Mouse (Mus musculus) liver, embryonic 14.5 days (tissue): ENCODE data around the gene Plin4.

Experiments
- CTCF ChIP-seq: IDR thresholded peaks from 2 replicates; pipeline ENCODE4 v1.5.1; 2016; ENCODE audit warnings: antibody characterized with exemption, low read depth, control low read depth
- EP300 ChIP-seq: IDR thresholded peaks from 2 replicates; pipeline ENCODE4 v1.6.1; 2016; ENCODE audit warnings: antibody characterized with exemption, low read depth

GRCm38 (mm10) chr17:56098180-56098579 lies 11.4 kb downstream of the Plin4 start:
- no peak for TF ChIP-seq CTCF
- TF ChIP-seq EP300, result no peak
